Mouse (Mus musculus) kidney, adult 11 months (tissue): Measurements from ENCODE around the gene Ifi206.
"Not testable (repeated sequence)": the region's sequence is repeated elsewhere in the genome, so short reads cannot be mapped to it uniquely, and the experiment has no call there.

Experiments
- DNase-seq: peaks from one replicate; pipeline ENCODE4 v3.0.0; 2022

Ifi206 gene

GRCm38 (mm10) chr1:173490812-173491480 is at the start of gene Ifi206:
Gene Ifi206 (minus strand): TSS chr1:173491041.
- DNase-seq = not testable (repeated sequence)

GRCm38 (mm10) chr1:173535791-173536190 is 45.0 kb upstream of the Ifi206 start, which contains the start of gene Ifi214:
Gene Ifi214 (minus strand): TSS chr1:173535957.
- DNase-seq = not testable (repeated sequence)

- no peak for DNase-seq
Observed at GRCm38 (mm10) chr1:173521452-173521851, 30.6 kb upstream of the Ifi206 start.

- DNase-seq = not testable (repeated sequence)
Observed at GRCm38 (mm10) chr1:173510595-173510994, 19.8 kb upstream of the Ifi206 start.

- not testable (repeated sequence) for DNase-seq
Observed at GRCm38 (mm10) chr1:173491483-173491882, 642 bp upstream of the Ifi206 start.

- not testable (repeated sequence) for DNase-seq
Observed at GRCm38 (mm10) chr1:173481182-173481574, 9.7 kb downstream of the Ifi206 start.

- peak; percentile 10 for DNase-seq
Observed at GRCm38 (mm10) chr1:173480399-173481181, 10.3 kb downstream of the Ifi206 start.

- no peak for DNase-seq
Observed at GRCm38 (mm10) chr1:173456761-173457160, 34.1 kb downstream of the Ifi206 start.

- DNase-seq = no peak
Observed at GRCm38 (mm10) chr1:173456139-173456754, 34.6 kb downstream of the Ifi206 start.

- no peak for DNase-seq
Observed at GRCm38 (mm10) chr1:173451665-173452064, 39.2 kb downstream of the Ifi206 start.

GRCm38 (mm10) chr1:173450621-173451020 is 40.2 kb downstream of the Ifi206 start:
- no peak for DNase-seq

GRCm38 (mm10) chr1:173447067-173447466 is 43.8 kb downstream of the Ifi206 start:
- DNase-seq = no peak

- DNase-seq = no peak
Observed at GRCm38 (mm10) chr1:173443061-173443460, 47.8 kb downstream of the Ifi206 start.

- DNase-seq = no peak
Observed at GRCm38 (mm10) chr1:173441210-173441609, 49.6 kb downstream of the Ifi206 start.

- no peak for DNase-seq
Observed at GRCm38 (mm10) chr1:173440681-173441080, 50.2 kb downstream of the Ifi206 start.

- no peak for DNase-seq
Observed at GRCm38 (mm10) chr1:173437161-173437953, 53.5 kb downstream of the Ifi206 start.

- no peak for DNase-seq
Observed at GRCm38 (mm10) chr1:173432411-173432810, 58.4 kb downstream of the Ifi206 start.

- no peak for DNase-seq
Observed at GRCm38 (mm10) chr1:173429995-173430699, 60.7 kb downstream of the Ifi206 start.

GRCm38 (mm10) chr1:173427385-173427784 is 63.5 kb downstream of the Ifi206 start:
- no peak for DNase-seq

- DNase-seq = no peak
Observed at GRCm38 (mm10) chr1:173426345-173426744, 64.5 kb downstream of the Ifi206 start.

- DNase-seq = peak; percentile 8
Observed at GRCm38 (mm10) chr1:173420374-173420773, 70.5 kb downstream of the Ifi206 start.
